Mouse (Mus musculus) hindbrain, embryonic 14.5 days (tissue): ENCODE results near the gene Srrd. TPM values are rescaled to one million over a fixed set of nuclear protein-coding genes. Genes with fewer than 3 reads are reported as not detected.

ENCODE experiments used
- ATAC-seq: fragments of 200-750 bp; cut with Nextera tagmentation; 2 replicates; pipeline ENCODE4 v1.8.0; 2017; ENCODE audit warnings: moderate number of reproducible peaks, mild to moderate bottlenecking, moderate TSS enrichment, moderate library complexity; ENCODE audit not compliant: low FRiP score
- DNase-seq: peaks from one replicate; pipeline ENCODE4 v3.0.0-alpha.2; 2015; ENCODE audit warnings: low spot score
- H3K27ac ChIP-seq: fragments of 300-500 bp; sonication (generic); 2 replicates; pipeline ENCODE4 v1.5.1; 2014; ENCODE audit warnings: mild to moderate bottlenecking, moderate library complexity
- H3K27me3 ChIP-seq: fragments of 300-500 bp; sonication (generic); 2 replicates; pipeline ENCODE4 v1.6.1; 2014; ENCODE audit warnings: mild to moderate bottlenecking, low read length, mixed read lengths; ENCODE audit not compliant: control insufficient read depth, insufficient read depth
- H3K36me3 ChIP-seq: fragments of 300-500 bp; sonication (generic); replicated peaks from 2 replicates; pipeline ENCODE4 v1.6.1; 2014; ENCODE audit not compliant: control insufficient read depth, insufficient read depth
- H3K4me1 ChIP-seq: fragments of 300-500 bp; sonication (generic); replicated peaks from 2 replicates; pipeline ENCODE4 v1.6.1; 2014; ENCODE audit warnings: antibody characterized with exemption, low read length, mixed read lengths; ENCODE audit not compliant: control insufficient read depth, insufficient read depth
- H3K4me2 ChIP-seq: fragments of 300-500 bp; sonication (generic); replicated peaks from 2 replicates; pipeline ENCODE4 v1.6.1; 2014; ENCODE audit warnings: mild to moderate bottlenecking, moderate library complexity
- H3K4me3 ChIP-seq: fragments of 300-500 bp; sonication (generic); replicated peaks from 2 replicates; pipeline ENCODE4 v1.5.1; 2014; ENCODE audit warnings: mild to moderate bottlenecking, low read length
- H3K9ac ChIP-seq: fragments of 300-500 bp; sonication (generic); 2 replicates; pipeline ENCODE4 v1.6.1; 2014
- H3K9me3 ChIP-seq: fragments of 300-500 bp; sonication (generic); 2 replicates; pipeline ENCODE4 v1.6.1; 2016; ENCODE audit warnings: low read length; ENCODE audit not compliant: control insufficient read depth
- WGBS: fragments of 180-500 bp; shearing (Covaris S2); extraction: QIAGEN DNeasy Blood & Tissue Kit; methylation state at CpG from one replicate; pipeline ENCODE4 v1.1.7; 2014; 5-methylcytosine and 5-hydroxymethylcytosine counted together
- polyA plus RNA-seq: library from polyadenylated mRNA; unstranded; fragments of >200 nt; fragmentation: Nextera tagmentation; extraction: Ambion mirVana; gene quantifications from 2 replicates; pipeline ENCODE4 v1.2.1, GENCODE M21; 2014

Gene Srrd
- polyA plus RNA-seq, 1 experiment from 2014 or later: 62.5 TPM

- ATAC-seq: no peak
- Histone ChIP-seq H3K27ac (no peak overlapping the region), H3K9me3 (no peaks in the 10 kb centered on the region), H3K4me2 (no peak overlapping the region), H3K9ac (no peak overlapping the region), H3K36me3 (peaks cover 54% of the 10 kb centered on the region), H3K27me3 (no peaks in the 10 kb centered on the region), H3K4me3 (no peak overlapping the region), H3K4me1 (peaks cover 6% of the 10 kb centered on the region)
- no peak for DNase-seq
- WGBS: 90% methylated on average over 11 of the region's 11 CpGs
These were observed 38.3 kb upstream of the Srrd start for GRCm38 (mm10) chr5:112381154-112381553.

DNA sequence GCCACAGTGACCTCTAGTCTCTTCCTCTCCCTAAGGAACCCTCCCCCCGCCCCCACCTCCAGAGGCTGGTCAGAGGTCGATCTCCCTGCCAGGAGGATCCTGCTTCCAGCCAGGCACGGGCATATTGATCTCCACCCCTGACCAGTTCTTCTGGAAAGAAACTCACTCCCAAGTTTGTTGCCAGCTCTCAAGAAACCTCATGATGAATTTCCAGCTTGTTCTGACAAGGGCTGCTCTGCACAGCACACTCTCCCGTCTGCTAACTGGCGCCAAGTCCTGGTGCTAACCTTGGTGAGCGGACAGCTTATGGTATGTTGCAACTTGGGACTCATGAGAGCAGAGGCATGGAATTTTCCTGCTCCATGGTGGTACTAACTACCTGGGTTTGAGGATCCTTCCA is 35.9 kb upstream of the Srrd start:
- DNase-seq (no peak), ATAC-seq (no peak)
- 90% methylated on average over 6 of the region's 6 CpGs for WGBS
- no peaks in the 10 kb centered on the region for H3K9me3 ChIP-seq
- H3K9ac ChIP-seq: no peak overlapping the region
- H3K36me3 ChIP-seq: peaks cover 50% of the 10 kb centered on the region
- H3K4me2 ChIP-seq: no peak overlapping the region
- no peaks in the 10 kb centered on the region for H3K27me3 ChIP-seq
- no peak overlapping the region for H3K27ac ChIP-seq
- peaks cover 6% of the 10 kb centered on the region for H3K4me1 ChIP-seq
- no peak overlapping the region for H3K4me3 ChIP-seq

DNA sequence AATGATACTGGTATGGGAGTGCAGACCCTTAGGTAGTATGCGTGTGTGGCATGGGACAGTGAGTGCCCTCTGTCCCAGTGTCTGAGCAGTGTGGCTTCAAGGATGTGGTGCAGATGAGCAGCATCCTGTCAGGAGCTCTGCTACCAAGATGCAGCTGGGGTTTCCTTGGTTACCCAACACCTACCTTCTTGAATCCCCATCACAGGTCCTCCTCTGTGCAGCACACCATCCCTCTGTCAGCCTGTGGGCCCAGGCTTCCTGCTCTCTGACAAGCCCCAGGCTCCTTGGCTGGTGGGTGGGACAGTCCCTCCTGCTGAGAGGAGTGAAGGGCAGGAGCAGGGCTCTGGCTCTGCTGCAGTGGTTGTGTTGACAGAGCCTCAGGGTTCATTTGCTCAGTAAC is 34.5 kb upstream of the Srrd start:
- Histone ChIP-seq H3K4me2 (no peak overlapping the region), H3K4me1 (peaks cover 9% of the 10 kb centered on the region), H3K4me3 (no peak overlapping the region), H3K36me3 (peaks cover 54% of the 10 kb centered on the region), H3K27ac (no peak overlapping the region), H3K9ac (no peak overlapping the region), H3K9me3 (no peaks in the 10 kb centered on the region), H3K27me3 (no peaks in the 10 kb centered on the region)
- DNase-seq (no peak), ATAC-seq (no peak)
- WGBS: 82% methylated on average over 1 of the region's 1 CpGs

- H3K9me3 ChIP-seq: no peaks in the 10 kb centered on the region
- no peak overlapping the region for H3K4me3 ChIP-seq
- no peak overlapping the region for H3K9ac ChIP-seq
- peaks cover 18% of the 10 kb centered on the region for H3K4me1 ChIP-seq
- WGBS: 82% methylated on average over 4 of the region's 4 CpGs
- H3K36me3 ChIP-seq: peaks cover 54% of the 10 kb centered on the region
- DNase-seq (no peak), ATAC-seq (no peak)
- H3K27ac ChIP-seq: no peak overlapping the region
- H3K4me2 ChIP-seq: no peak overlapping the region
- no peaks in the 10 kb centered on the region for H3K27me3 ChIP-seq
These were observed 33.3 kb upstream of the Srrd start for GRCm38 (mm10) chr5:112376111-112376510.

- peak overlapping the region; percentile 19; the same call in 1 of the 2 replicates for H3K4me2 ChIP-seq
- peaks cover 42% of the 10 kb centered on the region for H3K36me3 ChIP-seq
- 12% methylated on average over 7 of the region's 7 CpGs for WGBS
- H3K27ac ChIP-seq: peak overlapping the region; percentile 88
- DNase-seq: peak; percentile 85
- no peaks in the 10 kb centered on the region for H3K9me3 ChIP-seq
- no peaks in the 10 kb centered on the region for H3K27me3 ChIP-seq
- peaks cover 37% of the 10 kb centered on the region for H3K4me1 ChIP-seq
- H3K9ac ChIP-seq: peak overlapping the region; percentile 29
- no peak overlapping the region for H3K4me3 ChIP-seq
- peak; percentile 83 for ATAC-seq
These were observed 29.1 kb upstream of the Srrd start for GRCm38 (mm10) chr5:112371933-112372332.

DNA sequence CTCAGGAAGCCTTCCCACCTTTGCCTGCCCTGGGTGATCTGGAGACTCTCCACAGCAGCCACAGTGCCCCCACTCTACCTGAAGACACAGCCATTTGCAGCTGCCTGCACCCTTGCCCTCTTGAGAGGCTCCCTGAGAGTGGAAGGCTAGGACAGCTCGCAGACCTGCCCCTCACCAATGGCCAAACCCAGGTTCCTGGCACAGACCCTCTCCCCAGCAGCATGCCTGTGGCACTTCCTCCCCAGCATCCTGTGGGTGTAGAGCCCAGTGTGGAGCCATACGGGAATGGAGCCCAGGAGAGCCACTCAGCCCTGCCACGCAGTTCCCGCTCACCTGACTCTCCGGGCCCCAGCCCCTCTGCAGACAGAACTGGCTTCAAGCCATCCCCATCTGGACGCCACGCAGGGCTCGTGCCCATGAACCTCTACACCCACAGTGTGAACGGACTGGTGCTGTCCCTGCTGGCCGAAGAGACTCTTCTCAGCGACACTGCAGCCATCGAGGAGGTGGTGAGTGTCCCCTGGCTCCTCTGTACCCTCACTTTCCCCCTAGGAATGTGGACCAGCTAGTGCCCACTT is 27.5 kb upstream of the Srrd start:
- H3K9me3 ChIP-seq: no peaks in the 10 kb centered on the region
- 72% methylated on average over 12 of the region's 12 CpGs for WGBS
- no peak for ATAC-seq
- H3K27ac ChIP-seq: peak overlapping the region; percentile 88
- H3K4me3 ChIP-seq: no peak overlapping the region
- no peak overlapping the region for H3K4me2 ChIP-seq
- peaks cover 37% of the 10 kb centered on the region for H3K36me3 ChIP-seq
- peaks cover 37% of the 10 kb centered on the region for H3K4me1 ChIP-seq
- no peak overlapping the region; the same call in 1 of the 2 replicates for H3K9ac ChIP-seq
- no peak for DNase-seq
- H3K27me3 ChIP-seq: no peaks in the 10 kb centered on the region

DNA sequence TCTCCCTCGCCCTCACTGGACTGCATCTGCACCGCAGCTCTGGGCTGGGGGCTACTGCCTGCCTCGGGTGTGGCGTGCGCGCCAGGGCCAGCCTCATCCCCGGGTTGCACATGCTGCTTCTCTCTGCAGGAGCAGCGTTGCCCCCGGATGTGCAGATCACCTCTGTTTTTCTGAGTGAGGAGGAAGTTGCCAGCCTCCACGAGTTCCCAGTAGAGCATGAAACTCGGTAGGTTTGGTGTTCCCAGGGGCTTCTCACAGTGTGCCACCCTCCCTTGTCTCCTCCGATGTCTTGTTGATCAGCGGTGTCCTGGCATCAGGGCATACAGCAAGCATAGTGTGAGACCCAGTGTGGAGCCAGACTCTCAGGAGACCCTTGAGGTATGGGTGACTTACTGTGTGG is 26.5 kb upstream of the Srrd start:
- ATAC-seq: no peak
- Histone ChIP-seq H3K36me3 (peaks cover 38% of the 10 kb centered on the region), H3K27ac (no peak overlapping the region)

GRCm38 (mm10) chr5:112368666-112369065 is 25.8 kb upstream of the Srrd start:
- peaks cover 37% of the 10 kb centered on the region for H3K4me1 ChIP-seq
- H3K9me3 ChIP-seq: no peaks in the 10 kb centered on the region
- no peak overlapping the region for H3K9ac ChIP-seq
- ATAC-seq (0 out of 2 replicates have a peak, but pooled peaks have one; percentile 15), DNase-seq (no peak)
- peak overlapping the region; percentile 9; the same call in 1 of the 2 replicates for H3K27ac ChIP-seq
- 55% methylated on average over 10 of the region's 10 CpGs for whole genome bisulfite sequencing
- no peak overlapping the region for H3K4me3 ChIP-seq
- no peak overlapping the region for H3K4me2 ChIP-seq
- H3K27me3 ChIP-seq: no peaks in the 10 kb centered on the region
- H3K36me3 ChIP-seq: peaks cover 42% of the 10 kb centered on the region

More for the DNA sequence above, 26.5 kb upstream of the Srrd start:
- DNase-seq: no peak
- Histone ChIP-seq H3K4me2 (no peak overlapping the region), H3K4me1 (peaks cover 37% of the 10 kb centered on the region), H3K4me3 (no peak overlapping the region), H3K27me3 (no peaks in the 10 kb centered on the region), H3K9me3 (no peaks in the 10 kb centered on the region), H3K9ac (no peak overlapping the region)
- 79% methylated on average over 13 of the region's 13 CpGs for whole genome bisulfite sequencing

GRCm38 (mm10) chr5:112367929-112368328 is 25.1 kb upstream of the Srrd start:
- H3K27ac ChIP-seq: no peak overlapping the region
- ATAC-seq: no peak
- no peak overlapping the region for H3K4me3 ChIP-seq
- 90% methylated on average over 12 of the region's 12 CpGs for WGBS
- no peaks in the 10 kb centered on the region for H3K9me3 ChIP-seq
- H3K9ac ChIP-seq: no peak overlapping the region
- peaks cover 36% of the 10 kb centered on the region for H3K4me1 ChIP-seq
- peaks cover 45% of the 10 kb centered on the region for H3K36me3 ChIP-seq
- no peak overlapping the region for H3K4me2 ChIP-seq
- no peak for DNase-seq
- H3K27me3 ChIP-seq: no peaks in the 10 kb centered on the region

DNA sequence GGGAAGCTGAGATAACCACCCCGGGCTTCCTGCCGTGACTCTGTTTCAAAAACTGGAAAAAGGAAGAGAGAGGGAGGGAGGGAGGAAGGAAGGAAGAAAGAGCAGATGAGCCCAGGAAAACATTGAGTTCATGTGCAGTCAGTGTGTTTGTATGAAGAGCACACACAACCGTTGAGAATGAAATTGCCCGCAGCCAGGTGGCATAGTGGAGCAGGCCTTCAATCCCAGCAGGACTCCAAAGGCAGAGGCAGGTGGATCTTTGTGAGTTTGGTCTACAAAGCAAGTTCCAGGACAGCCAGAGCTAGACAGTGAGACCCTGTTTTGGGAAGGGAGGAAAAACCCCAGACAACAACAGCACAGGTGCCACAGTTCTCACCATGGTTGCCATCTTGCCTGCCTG is 24.5 kb upstream of the Srrd start:
- DNase-seq (no peak), ATAC-seq (no peak)
- Histone ChIP-seq H3K27me3 (no peaks in the 10 kb centered on the region), H3K9me3 (no peaks in the 10 kb centered on the region), H3K4me2 (no peak overlapping the region), H3K36me3 (peaks cover 50% of the 10 kb centered on the region), H3K4me1 (peaks cover 30% of the 10 kb centered on the region), H3K27ac (no peak overlapping the region), H3K4me3 (no peak overlapping the region), H3K9ac (no peak overlapping the region)
- whole genome bisulfite sequencing: 91% methylated on average over 4 of the region's 4 CpGs
